Mouse (Mus musculus) induced T-regulatory cell, adult 2 months (primary cell): ENCODE measurements around the gene Dok4.

Experiments used
- DNase-seq: peaks from one replicate; pipeline ENCODE4 v3.0.0-alpha.2; 2012; ENCODE audit warnings: low read depth

Dok4 gene

DNA sequence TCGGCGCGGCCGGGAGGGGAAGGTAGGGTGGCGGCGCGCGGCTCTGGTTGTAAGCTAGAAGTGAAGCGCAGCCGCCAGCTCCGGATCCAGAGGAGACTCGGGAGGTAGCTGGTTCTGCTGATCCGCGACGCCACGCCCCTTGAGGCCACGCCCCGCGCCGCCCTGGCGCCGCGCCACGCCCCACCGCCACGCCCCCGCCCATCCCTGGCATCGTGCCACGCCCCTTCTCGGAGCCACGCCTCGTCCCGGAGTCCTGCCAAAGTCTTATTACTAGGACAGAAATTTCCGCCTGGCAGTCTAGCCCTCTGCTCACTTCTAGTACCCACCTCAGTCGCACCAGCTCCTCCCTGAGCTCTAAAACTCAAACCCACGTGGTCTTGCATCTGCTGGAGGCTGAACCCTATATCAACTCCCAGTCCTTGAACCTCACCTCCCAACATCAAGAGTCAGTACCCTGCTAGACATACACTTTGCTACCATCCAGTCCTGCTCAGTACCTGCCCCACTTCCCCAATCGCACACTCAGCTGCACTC, at the start of gene Dok4:
Gene Dok4 (minus strand): TSS at position 134 of the 534 bp plus-strand sequence.
- peak; percentile 89 for DNase-seq

DNA sequence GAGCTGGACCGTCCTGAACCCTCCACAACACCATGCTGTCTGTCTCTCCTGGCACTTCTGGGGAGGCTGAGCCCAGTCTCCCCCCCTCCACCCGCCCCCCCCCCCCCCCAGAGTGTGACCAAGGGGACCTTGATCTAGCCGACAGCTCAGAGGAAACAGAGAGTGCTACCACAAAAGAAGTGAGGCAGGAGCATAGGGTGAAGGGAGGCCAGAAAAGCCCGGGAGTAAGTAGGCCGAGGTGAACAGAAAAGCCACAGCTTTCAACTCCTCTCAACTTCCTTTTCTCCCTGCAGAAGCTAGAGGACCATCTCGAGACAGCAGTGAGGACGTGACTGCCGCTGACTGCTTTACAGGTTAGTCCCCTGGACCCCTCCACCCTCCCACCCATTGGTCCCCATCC, 47.3 kb upstream of the Dok4 start, which contains the start of gene Adgrg5:
Gene Adgrg5 (plus strand): TSS at position 290 of the 400 bp plus-strand sequence.
- no peak for DNase-seq

GRCm38 (mm10) chr8:94922602-94923001, 46.5 kb upstream of the Dok4 start:
- no peak for DNase-seq

DNA sequence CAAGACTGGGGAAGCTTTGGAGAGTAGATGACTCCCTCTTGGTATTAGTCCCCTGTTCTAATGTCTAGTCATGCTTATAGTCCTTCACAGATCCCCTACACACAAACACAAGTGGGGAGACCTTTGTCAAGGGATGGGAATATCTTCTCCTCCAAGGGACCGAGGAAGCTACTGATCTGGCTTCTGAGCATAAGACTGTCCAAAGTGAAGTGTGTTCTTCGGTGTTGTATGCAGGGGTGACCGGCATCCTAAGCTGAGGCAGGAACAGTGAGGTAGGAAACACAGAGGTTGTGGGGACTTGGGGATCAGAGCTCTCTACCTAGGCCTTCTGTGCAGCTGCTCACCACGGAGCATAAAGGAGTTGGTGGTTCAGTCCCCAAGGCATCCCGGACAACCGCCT, 46.0 kb upstream of the Dok4 start:
- no peak for DNase-seq

DNA sequence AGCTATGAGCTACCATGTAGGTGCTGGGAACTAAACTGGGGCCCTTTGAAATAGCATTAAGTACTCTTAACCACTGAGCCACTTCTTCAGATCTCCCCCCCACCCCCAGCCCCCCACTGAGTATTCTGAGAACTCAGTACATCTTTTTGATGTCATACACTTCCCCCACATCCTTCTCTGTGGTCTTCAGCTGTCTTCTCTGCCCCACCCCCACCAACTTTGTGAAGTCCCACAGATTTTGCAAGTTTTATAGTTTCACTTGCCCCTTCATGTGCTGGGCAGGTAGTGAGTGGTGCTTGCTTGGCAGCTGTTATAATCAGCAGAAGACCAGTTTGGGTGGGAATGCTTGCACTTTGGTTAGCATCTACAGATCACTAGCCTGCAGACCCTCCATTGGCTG, 43.1 kb upstream of the Dok4 start:
- DNase-seq = peak; percentile 65

DNA sequence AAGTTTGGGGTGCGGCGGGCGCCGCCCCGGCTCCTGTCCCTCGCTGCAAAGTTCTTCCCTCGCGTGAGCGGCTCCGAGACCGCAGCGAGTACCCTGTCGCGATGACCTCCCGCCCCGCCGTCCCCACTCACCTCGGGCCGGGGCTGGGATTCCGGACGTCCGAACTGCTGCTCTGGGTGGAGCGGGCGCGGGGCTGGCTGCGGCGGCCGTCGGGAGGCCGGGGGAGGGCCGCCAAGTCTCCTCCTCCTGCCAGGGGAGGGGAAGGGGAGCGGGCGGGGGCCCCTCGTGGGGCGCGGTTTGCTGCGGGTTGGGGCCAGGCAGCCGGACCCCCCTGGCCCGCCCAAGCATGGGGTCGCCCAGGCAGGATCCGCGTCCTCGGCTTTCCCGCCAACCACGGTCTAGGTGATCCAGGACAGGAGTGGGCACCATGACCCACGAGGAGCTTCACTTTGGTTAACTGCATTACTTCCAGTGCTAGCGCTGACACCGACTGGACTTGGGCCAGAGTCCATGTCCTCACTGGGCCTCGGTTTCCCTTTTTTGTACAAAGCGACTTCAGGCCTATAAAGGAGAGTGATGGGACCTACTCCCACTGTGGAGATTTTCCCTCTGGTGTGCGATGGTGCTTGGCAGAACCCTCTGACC, 41.8 kb upstream of the Dok4 start, which contains the start of gene Ccdc102a:
Gene Ccdc102a (minus strand): TSS at position 248 of the 645 bp plus-strand sequence.
- DNase-seq = peak; percentile 50

DNA sequence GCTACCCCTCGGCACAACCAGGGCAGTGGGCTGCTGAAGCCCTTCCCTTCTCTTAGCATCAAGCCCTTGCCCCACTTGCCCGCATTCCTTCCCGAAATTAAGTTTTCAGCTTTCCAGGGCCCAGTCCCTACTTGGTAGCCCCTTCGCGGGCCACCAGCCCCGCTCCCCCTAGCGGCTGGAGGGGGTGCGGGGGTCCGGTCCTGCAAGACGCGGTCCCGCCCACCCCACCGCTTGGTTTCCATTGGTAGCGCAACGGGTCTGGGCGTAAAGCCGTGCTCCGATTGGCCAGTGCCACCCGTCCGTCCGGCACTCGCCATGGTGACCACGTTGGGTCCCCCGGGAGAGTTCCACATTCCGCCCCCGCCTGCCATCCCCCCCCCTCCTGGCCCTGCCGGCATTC, 41.2 kb upstream of the Dok4 start:
- DNase-seq = peak; percentile 83

GRCm38 (mm10) chr8:94916960-94917324, 40.8 kb upstream of the Dok4 start:
- no peak for DNase-seq

GRCm38 (mm10) chr8:94916311-94916959, 40.3 kb upstream of the Dok4 start:
- no peak for DNase-seq

DNA sequence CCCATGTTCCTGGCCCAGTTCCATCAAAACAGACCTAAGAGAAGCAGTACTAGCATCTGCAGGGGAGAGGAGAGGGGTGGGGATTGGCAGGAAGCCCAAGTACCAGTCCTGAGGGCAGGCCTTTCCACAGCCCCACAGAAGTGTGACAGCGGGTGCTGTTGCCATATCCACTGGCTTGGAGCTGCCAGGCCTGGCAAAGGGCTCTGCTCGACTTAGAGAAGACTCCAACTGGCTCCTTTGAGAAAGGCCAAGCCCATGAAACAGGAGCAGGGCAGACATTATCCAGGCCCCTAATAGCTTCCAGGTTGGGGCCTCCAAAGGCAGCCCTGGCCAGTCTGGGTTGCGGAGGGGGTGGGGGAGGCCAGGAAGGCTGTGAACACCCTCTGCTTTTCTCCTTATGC, 38.6 kb upstream of the Dok4 start:
- DNase-seq = no peak

GRCm38 (mm10) chr8:94914256-94914655, 38.1 kb upstream of the Dok4 start:
- DNase-seq = no peak

DNA sequence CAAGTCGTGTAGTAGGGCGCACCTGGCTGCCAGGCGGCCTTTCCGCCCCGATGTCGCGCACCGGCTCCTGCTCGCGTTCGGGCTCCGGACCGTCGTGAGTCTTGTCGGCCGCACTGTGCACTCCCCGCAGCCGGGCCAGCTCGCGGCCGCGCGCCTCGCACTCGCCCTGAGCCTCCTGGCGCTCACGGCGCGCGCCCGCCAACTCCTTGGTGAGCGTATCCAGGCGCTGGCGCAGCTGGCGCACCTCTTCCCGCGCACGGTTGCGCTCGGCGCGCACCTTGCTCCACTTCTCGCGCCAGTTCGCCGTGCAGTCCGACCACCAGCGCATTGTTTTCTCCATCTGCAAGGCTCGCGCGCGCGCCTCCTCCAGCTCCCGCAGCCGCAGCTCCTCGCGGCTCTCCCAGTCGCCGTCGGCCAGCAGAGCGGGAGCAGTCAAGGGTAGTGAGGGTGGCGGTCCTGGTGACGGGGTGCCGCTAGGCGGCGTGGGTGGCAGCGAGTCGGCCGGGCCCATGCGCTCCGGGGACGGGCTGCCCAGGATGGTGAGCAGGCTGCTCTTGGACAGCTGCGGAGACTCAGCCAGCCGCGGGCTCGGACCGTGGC, 37.0 kb upstream of the Dok4 start:
- no peak for DNase-seq

- peak; percentile 85 for DNase-seq
These were observed 32.7 kb upstream of the Dok4 start for GRCm38 (mm10) chr8:94908847-94909246.

DNA sequence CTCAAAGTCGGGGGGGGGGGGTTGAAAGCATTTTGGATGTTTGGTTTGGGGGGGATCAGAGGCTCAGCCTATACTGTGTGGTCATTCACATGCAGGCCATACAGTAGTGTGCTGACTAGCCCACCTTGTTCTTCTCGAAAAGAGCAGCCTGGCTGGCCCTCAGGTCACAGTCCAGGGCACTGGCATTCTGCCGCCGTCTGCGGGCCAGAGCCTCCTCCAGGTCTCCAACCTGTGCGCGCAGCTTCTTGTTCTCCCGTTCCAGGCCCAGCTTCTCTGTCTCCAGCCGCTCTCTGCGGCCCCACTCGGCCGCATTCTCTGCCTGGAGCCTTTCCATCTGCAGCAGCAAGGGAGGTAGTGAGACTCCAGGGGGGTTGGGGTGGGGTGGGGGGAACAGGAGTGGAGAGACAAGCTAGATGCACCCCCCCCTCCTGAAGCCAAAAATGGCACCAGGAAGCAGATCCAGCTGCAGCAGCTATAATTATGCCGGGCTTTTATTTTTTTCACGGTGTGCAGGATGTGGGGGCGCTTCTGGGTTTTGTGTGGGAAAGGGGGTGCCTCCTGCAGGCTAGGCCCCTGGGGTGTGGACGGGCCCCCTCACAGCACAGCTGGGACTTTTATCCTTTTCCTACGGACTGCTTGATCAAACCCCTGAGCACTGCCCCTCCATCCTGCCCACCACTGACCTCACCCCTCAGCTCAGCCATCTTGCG, 31.6 kb upstream of the Dok4 start:
- DNase-seq = no peak

- DNase-seq = no peak
These were observed 28.5 kb upstream of the Dok4 start for GRCm38 (mm10) chr8:94904450-94905175.

- DNase-seq = no peak
These were observed 27.6 kb upstream of the Dok4 start for GRCm38 (mm10) chr8:94903709-94904108.

DNA sequence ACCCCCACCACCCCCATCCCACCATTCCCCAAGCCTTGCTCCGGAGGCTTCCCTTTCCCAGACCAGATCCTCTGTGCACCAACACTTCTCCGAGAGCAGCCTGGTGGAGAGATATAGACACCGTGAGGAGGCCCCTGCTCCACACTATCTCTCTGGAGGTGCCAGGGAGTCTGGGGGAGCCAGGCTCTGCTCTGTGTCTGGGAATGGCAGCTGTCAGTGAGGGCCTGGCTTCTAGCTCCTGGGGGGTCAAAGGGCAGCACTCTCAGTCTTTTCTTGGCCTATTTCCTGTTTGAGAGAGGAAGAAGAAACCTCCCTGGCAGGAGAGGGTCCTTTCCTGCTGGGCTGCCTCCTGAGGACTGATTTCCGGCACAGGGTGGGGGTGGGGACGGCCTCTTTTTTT, 24.9 kb upstream of the Dok4 start:
- no peak for DNase-seq

DNA sequence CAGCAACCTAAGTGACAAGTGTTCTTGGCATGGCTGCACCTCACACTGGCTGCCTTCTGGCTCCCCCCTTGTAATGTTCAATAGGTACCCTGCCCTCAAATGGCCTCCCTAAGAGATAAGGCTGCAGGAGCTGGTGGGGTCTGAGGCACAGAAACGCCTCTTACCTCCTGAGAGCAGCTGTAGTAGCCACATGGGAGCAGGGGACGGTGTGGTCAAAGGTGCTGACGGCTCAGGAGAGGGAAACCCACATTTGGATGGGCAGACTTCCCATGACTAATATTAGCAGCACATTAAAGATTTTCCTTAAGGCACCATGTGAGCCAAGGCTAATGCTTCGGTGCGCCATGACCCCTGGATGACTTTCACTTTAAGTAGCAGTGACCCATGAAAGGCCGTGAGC, 24.5 kb upstream of the Dok4 start:
- DNase-seq = no peak

DNA sequence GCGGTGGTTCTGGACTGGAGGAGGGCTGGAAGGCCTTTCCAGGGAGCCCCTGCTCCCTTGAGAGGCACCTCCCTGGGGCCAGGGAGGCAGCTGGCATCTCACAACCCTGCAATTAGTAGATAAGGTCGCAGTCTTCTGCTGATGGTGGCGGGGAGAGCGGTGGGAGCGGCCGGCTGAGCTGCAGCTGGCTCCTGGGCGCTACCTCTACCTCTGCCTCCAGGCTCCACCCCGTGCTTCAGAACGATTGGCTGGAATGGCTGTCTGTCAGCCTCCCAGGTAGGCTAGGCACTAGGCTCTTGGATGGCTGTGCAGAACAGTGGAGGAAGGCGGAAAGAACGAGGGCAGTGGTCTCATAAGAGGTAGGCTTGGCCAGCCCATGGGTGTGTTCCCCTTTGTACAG, 23.1 kb upstream of the Dok4 start:
- no peak for DNase-seq

DNA sequence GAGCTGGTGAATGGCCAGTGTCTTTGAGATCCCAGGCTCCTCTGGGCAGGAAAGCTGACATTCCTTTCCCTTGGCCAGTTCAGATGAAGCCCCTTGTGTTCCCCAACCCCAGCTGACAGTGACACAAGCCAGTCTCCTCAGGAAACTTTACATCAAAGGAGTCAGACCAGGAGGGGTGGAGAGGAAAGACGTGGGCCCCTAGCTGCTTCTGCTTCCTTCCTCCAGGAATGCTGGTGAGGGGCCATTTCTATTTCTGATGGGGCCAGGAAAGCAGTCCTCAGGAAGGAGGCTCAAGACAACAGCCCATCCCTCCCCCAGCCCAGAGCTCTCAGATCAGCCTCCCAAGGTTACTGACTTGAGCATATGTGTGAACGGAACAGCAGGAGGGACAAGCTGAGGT, 16.8 kb upstream of the Dok4 start:
- DNase-seq = no peak

DNA sequence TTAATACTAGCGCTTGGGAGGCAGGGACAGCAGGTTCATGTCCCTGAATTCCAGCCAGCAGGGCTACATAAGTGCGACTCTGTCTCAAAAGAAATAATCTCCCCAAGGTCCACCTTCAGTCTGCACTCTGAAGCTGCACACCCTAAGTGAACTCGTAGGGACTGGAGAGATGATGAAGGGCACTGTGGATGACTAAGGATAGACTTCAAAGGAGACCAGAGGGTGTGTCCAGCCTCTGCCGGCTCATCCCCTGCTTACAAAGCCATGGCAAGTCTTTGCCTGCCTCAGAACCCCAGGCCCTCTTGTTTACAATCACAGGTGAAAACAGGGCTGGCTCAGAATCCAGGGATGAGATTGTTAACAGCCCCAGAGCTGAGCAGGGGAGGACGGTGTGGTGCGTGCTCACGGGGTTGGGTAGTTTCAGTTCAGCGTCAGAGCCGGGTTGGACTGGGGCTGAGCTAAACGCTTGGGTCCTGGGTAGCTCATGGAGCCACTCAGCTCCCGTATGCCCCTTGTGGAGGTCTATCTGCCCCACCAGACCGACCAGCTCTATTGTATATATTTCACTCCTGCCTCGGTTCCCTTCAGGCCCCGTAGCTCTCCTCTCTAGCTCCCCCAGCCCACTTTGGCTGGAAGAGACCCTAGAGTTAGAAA, 12.4 kb upstream of the Dok4 start:
- DNase-seq = no peak
